Mouse (Mus musculus): ENCODE results near the gene Prkch.

DNA sequence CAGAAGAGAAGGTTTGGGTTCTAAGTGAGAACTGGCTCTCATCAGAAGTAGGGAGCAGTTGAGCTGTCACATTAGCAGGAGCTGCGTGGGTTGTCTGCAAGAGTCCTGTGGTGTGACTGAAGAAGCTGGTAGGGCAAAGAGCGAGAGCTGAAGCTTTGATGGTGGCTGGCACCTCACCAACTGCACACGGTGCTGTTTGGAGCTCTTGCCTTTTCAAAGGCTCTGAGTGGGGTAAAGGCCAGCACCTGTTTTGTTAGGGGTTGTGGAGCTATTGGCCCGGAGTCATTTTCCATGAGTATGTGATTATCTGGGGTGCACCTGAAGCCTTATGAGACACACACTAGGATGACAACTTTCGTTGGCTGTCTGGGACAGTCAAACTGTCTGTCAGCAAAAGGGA, 113.8 kb downstream of the Prkch start:
- TF ChIP-seq CTCF (IDR thresholded peaks at IDR 0.05; ENCODE audit: borderline replicate concordance, control insufficient read depth, extremely low read depth, insufficient read depth, low read length, poor library complexity): no peak
- TF ChIP-seq POLR2A (IDR thresholded peaks at IDR 0.05; ENCODE audit: control insufficient read depth, extremely low read depth, insufficient read depth, low read length, poor library complexity): no peak

Data from thymus, adult 2 months (tissue).